Mouse (Mus musculus) erythroblast, embryonic 14.5 days (primary cell): ENCODE data around the gene Slc7a12.

ENCODE experiments used
- GATA1 ChIP-seq: IDR thresholded peaks from 2 replicates; pipeline ENCODE4 v1.6.1; 2012; ENCODE audit warnings: low read length, inconsistent platforms, mixed read lengths
- TAL1 ChIP-seq: IDR thresholded peaks from 3 replicates; pipeline ENCODE4 v1.6.1; 2012; ENCODE audit warnings: low read length, inconsistent platforms, mixed read lengths

GRCm38 (mm10) chr3:14446015-14446414 lies 34.5 kb upstream of the Slc7a12 start:
- TF ChIP-seq GATA1: no peak
- no peak for TF ChIP-seq TAL1
